Mouse (Mus musculus) layer of hippocampus, postnatal 25 days (tissue): Measurements from ENCODE around the gene Stk24. TPM values are rescaled to one million over a fixed set of nuclear protein-coding genes. Genes with fewer than 3 reads are reported as not detected.

Experiments
- DNase-seq, 2 experiments: peaks; one replicate each; pipeline ENCODE4 v3.0.0; 2022; ENCODE audit warnings: mixed read lengths in 2 of 2, low spot score in 1 of 2; ENCODE audit errors: extremely low spot score in 1 of 2
- total RNA-seq, 2 experiments: library from RNA; stranded (reverse); gene quantifications; 2 replicates each; pipeline ENCODE4 v1.2.3; 2021

Gene Stk24
- total RNA-seq, 2 experiments from 2014 or later = 57.2 to 57.3 TPM

DNA sequence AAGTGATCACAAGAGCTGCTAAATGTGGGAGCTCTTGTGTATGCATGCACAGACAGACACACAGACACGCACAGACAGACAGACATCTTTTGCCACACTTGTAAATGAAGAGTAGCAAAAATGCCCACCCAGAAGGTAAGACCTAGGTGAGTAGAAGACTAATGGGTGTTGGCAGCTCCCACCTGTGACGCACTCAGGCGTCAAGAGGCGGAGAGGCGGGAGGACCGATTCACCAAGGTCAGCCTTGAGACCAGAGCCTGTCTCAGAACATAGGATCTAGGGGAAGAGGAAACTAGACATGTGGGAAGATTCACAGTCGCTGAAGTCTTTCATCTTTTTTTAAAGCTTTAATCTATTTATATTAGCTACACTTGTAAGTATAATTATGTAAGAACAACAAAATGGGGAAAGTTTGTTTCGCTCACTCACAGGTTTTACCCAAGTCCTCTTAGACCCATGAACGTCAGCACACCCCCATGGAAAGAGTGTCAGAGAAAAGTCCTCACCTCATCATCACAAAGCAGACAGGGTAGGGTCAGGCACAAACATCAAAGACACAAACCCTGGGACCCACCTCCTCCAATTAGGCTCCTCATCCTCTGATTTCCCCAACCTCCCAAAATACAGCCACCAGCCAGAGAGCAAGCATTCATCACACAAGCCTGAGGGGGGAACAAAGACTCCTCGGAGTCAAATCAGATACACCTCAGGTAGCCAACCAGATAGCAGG is 26.0 kb downstream of the Stk24 start:
- DNase-seq = no peak

DNA sequence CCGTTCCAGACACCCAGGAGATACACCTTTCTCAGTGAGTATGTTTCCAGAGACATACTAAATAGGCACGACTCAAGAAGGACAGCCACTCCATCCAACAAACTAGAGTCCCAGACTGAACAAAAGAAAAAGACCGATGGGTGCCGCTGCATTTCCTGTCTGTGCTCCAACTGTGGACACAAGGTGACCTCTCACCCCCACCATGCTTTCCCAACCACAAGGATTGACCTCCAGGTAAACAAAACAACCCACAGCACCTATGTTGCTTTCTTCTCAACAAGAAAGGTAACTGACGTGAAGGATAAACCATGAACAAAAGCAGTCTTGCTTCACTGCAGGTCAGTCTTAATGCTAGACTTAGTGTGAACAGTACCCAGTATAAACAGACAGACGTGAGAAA is 27.1 kb downstream of the Stk24 start:
- no peak for DNase-seq

DNA sequence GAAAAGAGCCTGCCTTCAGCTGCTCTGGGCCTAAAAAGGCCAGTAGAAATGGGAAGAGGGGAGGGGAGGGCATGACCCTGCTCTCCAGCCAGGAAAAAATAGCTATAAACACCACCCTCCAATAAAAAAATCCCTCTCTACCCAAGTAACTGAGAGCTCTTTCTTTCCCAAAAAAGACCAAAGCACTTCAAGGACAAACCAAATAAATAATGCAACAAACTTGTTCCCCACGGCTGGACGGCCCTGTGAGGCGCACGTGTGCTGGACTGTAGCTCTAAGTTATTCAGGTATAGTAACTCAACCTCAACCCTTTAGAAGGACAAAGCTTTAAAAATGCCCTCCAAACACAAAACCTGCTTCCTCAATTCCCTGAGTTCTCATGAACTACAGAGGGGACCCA is 28.1 kb downstream of the Stk24 start:
- no peak for DNase-seq

DNA sequence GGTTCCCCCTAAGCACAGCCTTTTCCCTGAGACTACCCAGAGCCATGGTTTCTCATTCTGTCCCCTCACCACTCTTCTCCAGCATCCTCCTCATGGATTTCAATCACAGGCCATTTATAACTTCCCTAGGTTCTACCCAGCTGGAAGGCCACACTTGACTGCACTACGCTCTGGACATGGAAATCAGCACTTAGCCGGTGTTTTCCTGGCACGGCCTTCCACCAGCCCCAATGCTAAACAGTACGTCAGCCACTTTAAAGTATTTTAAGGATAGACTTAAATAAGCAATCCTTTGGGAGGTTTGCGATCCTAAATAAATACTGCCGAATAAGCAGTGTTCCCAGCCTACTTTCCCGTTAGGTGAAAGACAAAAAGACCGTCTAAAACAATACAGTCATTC is 29.8 kb downstream of the Stk24 start:
- DNase-seq = no peak

DNA sequence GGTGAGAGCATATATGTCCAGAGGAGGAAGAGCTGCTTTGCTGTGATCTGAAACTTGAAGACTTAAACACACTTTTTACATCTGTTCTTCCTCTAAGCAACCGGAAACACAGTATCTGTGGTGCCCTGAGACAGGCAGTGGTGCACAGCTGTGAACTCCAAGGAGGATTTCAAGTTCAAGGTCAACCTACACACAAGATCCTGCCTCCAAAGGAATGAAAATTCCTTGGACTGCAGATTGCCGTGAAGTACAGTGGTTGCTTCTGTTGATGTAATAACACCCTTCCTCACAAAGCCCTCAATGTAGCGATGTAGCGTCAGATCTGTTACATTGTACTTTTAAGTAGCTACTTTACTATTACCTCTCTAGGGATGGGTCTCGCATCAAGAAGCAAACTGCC is 30.5 kb downstream of the Stk24 start:
- no peak for DNase-seq

DNA sequence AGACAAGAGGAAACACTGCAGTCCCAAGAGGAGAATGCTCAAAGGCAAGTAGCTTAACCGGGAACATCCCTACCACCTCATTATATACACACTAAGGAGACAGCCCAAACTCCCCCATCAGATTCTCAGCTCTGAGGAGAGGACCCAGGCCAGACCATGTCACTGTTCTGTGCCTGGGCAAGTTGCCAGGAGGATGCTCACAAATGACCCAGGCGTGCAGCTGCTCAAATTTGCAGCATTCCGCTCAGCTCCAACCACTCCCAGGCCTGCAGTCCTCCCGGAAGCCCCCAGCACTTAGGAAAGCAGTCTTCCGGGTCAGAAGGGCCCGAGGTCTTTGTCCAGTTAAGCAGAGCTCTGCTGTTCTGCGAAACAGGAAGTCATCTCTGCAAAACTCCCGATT is 31.6 kb downstream of the Stk24 start:
- no peak for DNase-seq

DNA sequence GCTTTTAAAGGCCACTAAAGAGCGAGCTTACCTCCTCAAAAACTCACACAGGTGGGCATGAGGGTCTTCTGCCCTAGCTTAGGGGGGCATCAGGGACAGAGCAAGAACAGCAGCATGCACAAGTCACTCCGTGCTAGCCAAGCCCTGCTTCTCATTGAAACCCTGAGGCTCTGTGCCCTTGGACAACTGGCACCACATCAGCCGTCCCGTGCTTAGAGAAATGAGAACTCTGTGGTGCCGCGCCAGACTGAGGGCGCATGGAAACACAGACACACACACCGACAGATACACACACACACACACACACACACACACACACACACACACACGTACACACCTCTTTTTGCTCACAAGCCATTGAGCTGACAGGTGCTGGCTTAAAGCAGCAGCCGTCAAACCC is 32.7 kb downstream of the Stk24 start:
- DNase-seq = no peak

DNA sequence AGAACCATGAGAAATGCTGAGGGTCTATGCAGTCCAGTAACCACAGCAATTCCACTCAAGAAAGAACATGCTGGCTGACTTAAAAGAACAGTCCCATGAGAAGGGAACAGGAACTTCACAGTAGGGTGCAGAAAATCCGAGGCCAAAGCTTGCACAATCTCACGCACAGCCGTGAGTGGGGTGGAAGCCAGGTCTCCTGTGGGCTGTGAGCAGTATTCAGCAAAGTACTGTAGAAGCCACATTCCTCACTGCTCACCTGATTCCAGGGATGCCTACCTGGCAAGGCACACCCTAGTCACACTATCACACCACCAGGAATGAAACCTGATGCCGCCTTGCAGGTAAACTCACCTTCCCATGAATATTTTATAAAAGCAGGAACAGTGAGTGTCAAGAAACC is 33.2 kb downstream of the Stk24 start:
- DNase-seq = no peak

DNA sequence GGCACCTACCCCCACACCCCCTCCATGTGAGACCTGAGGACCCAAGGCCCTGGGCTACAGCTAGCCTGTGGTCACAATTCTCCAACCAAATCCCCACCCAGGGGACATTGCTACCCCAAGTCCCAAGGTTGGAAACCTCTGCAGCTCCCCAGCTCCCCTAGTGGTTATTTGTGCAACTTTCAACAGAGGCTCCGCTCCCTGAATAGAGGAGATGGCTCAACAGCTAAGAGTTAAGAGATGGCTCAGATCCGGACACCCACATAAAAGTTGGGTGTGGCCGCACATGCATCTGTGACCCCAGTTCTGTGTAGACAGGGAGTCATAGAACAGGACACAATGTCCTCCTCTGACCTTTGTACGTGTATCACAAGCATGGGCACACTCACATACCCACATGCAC is 33.8 kb downstream of the Stk24 start:
- DNase-seq = no peak

DNA sequence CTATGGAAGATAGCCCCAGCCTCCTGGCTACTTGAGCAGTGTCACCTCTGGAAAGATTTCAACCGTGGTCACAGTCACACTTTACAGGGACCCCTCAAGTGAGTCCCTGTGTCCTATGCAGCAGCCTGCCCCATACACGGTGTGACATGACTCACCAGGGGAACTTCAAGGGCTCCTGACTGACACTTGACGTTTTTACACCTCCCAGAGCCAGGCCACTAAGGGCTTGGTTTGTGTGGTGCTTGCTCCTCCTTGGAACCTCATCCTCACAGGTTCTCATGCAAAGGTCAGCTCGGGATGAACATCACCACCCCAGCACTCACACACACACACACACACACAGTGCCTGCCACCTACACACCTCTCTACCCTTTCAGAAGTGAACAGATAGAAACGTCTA is 34.9 kb downstream of the Stk24 start:
- DNase-seq = no peak

DNA sequence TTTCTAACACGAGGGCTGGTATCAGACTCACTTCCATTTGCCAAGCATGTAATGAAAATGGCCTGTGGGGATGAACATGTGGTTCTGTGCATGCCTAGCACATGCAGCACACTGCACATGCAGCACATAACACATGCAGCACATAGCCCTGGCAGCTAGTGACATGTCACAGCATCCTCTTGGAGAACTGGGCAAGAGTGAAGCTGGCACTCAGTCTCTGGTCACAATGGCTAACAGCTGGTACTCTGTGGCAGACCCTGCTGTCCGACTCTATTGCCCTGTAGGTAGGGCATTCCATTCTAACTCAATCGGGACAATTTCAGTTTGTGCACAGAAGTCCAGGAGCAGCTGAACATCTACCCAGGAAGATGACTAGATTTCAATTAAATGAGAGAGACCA is 36.9 kb downstream of the Stk24 start:
- DNase-seq = no peak

DNA sequence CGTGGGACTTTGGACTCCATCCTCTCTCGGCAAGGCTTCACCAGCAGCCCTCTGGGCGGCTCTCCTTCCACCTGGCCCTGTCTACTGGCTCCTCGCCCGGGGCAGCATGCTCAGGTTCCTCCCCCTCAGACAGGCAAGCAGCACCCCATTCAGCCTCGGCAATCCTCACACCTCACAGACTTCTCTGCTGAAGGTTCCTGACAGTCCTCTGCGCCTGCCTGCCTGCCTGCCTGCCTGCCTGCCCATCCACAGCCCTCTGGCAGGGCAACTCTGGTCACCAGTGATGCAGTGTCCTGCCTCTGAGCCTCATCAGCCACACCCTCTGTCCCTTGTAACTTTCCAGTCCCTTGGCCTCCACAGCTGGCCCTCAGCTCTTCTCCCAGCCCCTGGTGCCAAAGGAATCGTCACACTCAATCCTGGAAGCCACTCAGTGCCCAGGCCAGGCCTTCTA is 39.8 kb downstream of the Stk24 start:
- no peak for DNase-seq

DNA sequence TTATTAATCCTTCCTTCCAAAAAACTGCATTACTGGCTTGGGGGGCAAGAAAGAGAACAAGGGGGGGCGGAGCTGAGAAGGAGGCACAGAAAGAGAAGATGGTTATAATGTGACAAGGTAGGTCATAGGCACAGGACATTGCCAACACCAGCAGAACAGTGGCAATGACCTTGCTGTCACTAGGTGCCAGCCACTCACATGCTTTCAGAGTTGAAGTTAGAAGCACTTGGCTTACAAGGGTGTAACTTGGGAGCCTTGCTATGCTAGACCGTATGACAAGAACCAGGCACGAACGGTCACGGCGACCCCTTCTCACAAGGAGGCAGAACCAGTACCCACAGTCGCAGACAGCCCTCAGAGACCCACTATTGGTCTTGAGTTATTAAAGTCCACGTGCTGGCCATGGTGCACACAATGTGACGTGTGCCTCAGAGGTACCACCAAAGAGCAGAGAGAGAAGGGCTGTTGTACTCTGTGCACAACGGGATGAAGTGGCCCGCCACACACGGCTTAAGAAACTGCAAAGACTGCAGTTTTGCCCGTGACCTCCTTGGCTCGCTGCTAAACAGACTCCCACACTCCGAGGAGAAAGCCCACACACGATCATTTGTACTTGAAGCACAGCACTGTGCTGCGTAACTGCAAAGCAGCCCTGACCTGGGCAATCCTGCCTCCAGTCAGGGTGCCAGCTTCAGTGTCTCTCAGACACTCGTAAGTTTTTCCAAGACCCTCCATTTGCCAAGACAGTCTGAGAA is 40.8 kb downstream of the Stk24 start:
- no peak for DNase-seq

DNA sequence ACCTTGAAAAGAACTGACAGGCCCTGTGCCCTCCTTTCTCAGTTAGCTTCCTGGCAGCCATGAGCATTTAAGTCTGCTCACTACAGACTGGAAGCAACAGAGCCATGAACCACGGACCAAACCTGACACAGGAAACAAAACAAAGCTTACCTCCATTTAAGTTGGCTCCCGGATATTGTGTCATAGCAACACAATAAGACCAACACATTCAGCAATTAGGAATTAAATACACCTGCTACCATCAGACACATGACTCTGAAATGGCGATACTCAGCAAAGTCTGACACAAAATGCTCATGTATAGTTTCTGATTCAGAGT is 49.8 kb downstream of the Stk24 start:
- no peak for DNase-seq

DNA sequence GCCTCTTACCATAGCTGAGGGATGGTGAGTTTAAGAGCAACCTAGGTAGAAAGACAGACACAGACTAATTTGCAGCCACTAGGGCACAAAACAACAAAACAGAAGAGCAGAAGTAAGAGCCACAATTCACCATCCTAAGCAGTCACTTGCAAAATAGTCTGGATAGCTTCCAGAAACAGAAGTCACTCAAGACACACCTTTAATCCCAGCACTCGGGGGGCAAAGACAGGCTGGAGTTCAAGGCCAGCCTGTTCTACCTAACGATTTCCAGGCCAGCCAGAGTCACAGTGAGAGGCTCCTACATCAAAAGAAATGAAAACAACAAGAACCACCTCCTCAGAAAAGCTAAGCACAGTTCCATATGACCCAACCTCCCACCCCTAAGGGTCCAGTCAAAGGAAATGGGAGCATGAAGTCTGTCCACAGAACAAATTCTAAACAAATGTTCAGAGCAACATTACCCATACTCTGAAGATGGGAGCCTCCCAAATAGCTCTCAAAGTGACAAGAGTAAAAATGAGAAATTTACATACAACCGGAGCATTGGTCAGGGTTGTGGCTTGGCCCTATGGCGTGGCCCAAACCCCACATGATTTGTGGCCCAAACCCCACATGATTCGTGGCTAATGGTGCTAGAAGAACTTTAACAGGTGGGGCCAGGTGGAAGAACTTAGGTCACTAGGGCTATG is 50.3 kb downstream of the Stk24 start:
- no peak for DNase-seq

DNA sequence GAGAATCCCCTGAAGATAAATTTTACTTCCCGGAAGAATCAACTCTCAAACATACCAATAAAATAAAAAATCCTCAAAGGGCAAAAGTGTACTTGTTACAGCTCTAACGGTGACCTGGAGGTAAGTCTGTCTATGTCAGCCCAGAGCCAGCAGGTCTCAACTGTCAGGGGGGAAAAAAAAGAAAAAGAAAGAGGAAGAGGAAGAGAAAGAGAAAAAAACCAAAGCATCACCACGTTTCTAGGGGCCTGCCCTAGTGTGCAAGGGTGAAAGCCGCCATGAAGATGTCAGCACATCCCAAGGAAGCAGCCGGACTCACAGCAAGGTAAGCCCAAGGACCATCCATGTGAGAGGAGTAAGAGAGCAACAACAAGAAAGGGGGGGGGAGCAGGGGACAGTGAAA is 50.9 kb downstream of the Stk24 start:
- no peak for DNase-seq

DNA sequence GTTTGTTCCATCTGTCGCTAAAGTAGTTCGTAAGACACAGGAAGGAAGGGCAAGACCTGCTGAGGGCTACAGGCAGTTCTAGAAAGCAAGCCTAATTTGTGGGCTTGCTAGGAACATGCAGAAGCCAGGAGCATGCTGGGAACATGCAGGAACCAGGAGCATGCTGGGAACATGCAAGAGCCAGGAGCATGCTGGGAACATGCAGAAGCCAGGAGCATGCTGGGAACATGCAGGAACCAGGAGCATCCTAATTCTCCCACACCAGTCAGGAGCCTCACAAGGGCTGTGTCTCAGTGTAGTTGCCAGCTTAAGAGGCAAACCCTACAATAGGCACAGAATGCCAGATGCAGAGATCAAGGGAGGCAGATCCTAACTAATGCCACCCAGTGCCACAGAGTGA is 53.4 kb downstream of the Stk24 start:
- no peak for DNase-seq

DNA sequence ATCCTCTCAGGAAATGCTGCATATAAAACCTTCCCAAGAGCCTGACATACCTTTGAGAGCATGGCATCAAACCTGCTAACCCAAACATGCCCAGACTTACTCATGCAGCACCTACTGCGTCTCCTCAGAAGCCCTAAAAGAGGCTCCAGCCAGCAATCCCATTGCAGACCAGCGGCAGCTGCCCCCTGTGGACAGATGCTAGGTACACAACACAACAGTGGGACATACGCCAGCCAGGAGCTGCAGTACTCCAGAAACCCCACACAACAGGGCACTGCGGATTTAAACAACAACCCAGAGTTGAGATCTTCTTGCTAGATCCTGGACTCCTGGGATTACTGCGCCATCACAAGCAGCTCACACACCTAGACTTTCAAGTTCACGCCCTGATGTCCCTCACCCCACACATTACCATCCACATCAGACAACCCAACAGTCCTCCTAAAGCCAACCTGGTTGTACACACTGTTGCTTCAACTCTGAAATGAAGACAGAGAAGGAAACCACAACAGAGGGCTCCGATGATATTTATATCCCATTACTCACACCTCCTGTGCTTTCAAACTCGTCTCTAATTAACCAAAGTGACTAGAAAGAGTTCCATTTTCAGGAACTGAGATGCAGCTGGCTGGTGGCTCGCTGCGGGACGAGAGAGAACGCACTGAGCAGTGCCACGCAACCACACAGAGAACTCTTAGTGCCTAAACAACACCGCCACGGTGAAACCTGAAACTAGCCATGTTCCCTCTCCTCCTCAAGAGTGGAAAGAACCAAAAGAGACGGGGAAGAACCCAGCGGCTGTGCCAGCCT is 55.1 kb downstream of the Stk24 start:
- no peak for DNase-seq

DNA sequence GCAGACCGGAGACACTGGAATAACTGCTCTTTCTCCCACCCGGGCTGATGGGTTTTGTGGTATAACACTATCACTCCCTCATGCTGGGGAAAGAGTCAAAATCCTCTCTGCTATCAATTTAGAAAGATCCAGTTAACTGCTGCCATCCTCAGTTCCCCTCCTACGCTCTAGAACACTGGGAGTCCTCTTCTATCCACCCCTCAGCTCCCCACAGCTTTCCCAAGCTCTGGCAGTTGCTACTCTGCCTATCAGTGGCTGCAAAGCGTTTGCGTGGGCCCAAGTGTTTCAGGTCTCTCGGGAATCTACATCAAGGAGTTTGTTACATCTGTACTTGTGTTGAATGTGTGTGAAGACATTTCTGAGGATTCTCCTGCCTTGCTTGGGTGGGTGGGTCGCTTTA is 57.2 kb downstream of the Stk24 start:
- no peak for DNase-seq

DNA sequence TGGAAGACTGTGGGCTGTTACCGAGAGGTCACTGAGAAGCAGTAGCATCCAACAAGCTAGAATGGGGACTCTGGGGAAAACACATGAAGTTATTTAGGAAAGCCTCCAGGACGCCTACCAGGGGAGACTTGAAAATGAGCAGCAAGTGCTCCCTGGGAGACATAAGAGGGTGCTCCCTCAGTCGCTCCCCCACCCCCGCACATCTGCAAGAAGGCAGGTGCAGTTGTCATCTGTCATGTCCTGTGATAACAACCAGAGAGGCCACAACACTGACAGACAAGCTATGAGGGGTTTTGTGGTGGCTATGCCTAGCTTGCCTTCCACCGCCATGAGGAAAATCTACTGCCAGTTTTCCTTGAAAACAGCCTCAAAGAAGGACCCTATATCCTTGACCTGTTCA is 57.7 kb downstream of the Stk24 start:
- no peak for DNase-seq

DNA sequence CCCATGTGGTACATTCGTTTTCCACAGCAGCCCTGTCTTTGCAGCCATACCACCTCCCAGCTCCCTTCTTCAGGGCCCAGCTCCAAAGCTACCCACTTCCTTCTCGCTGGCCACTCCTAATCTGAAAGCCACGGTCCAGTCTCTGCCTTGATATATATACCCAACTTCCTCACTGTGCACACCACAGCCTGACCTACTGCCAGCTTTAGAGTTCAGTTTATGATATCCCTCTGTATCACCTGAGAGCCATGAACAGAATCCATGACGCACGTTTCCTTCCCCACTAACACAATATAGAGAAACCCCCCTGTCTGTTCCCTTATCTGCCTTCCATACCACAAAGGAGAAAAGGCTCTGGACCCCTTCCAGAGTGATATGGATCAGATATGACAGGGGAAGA is 61.4 kb downstream of the Stk24 start:
- DNase-seq = no peak
